Mouse (Mus musculus) ES-Bruce4 (cell line): Measurements from ENCODE around the gene Hadhb.

Source experiments
- CTCF ChIP-seq: IDR thresholded peaks from one replicate; pipeline ENCODE4 v1.8.1; 2011; ENCODE audit warnings: low read depth, low read length
- EP300 ChIP-seq: IDR thresholded peaks from 2 replicates; pipeline ENCODE4 v1.6.1; 2011; ENCODE audit warnings: low read depth, low read length; ENCODE audit not compliant: insufficient read depth
- POLR2A ChIP-seq: IDR thresholded peaks from one replicate; pipeline ENCODE4 v1.8.1; 2011; ENCODE audit warnings: low read length; ENCODE audit not compliant: insufficient read depth

GRCm38 (mm10) chr5:30105668-30106300 lies 49.3 kb upstream of the Hadhb start, which contains the start of gene 3110082J24Rik:
- TF ChIP-seq POLR2A: no peak
- no peak for TF ChIP-seq CTCF
- TF ChIP-seq EP300: no peak
